8 mouse cellular contexts compared by ENCODE assay signal in genomic region chr16:21422645-21423545, GRCm38 (mm10). TPM values are rescaled to one million over a fixed set of nuclear protein-coding genes. Genes with fewer than 3 reads are reported as not detected.
DNase-seq lines count a peak whose midpoint lies in the region; ATAC-seq lines count a peak whose summit lies in the region.

Vps8 (plus strand) TSS chr16:21423118.

- H3K27me3 ChIP-seq in megakaryocyte, embryonic 14.5 days (replicated peaks): no peaks in the 10 kb centered on the region

- peak; percentile 99 for DNase-seq in ZHBTc4 (ENCODE audit: low read depth, low spot score)
- peak; percentile 80 to 90 for DNase-seq in gastrocnemius, adult 8-10 months (ENCODE audit: low spot score in 2 of 2)
- peak; percentile 60 for DNase-seq in hindlimb bud, embryonic 11.5 days (ENCODE audit: extremely low spot score, low read depth, low spot score)
- DNase-seq in left cerebral cortex, adult 8-10 months (ENCODE audit: low spot score in 2 of 2): peak; percentile 80 to 90
- peak; percentile 94 to 95 for DNase-seq in right cerebral cortex, postnatal 10 days (ENCODE audit: low spot score in 2 of 2)
- DNase-seq in urinary bladder, postnatal 25 days (ENCODE audit: low spot score): peak; percentile 91

- no peaks in the 10 kb centered on the region for H3K9me3 ChIP-seq in megakaryocyte, embryonic 14.5 days

- peak; percentile 95 for ATAC-seq in common myeloid progenitor, adult 5-6 weeks (replicated peaks; ENCODE audit: low read depth, poor library complexity, severe bottlenecking)

- peak within 1 kb of the TSS; percentile 98 for H3K4me3 ChIP-seq in megakaryocyte, embryonic 14.5 days (replicated peaks)

- H3K36me3 ChIP-seq in megakaryocyte, embryonic 14.5 days (replicated peaks; ENCODE audit: low read length): peaks cover 5% of the 10 kb centered on the region

- peaks cover 36% of the 10 kb centered on the region for H3K4me1 ChIP-seq in megakaryocyte, embryonic 14.5 days

RNA-seq across cellular contexts. Expression of gene Vps8, which starts in this region (rescaled TPM):
- 14.8 and 26.0 TPM in 2 replicates for total RNA-seq in common myeloid progenitor, adult 5-6 weeks (2017)
- 1 to 10 TPM; 7.1 to 8.4 (median 7.6) TPM for total RNA-seq in gastrocnemius, adult 8-10 months (2022)
- total RNA-seq in left cerebral cortex, adult 8-10 months (2022): 10 to 100 TPM; 47.3 to 77.1 (median 56.2) TPM
- polyA plus RNA-seq in megakaryocyte, embryonic 14.5 days (2012; ENCODE audit: insufficient read depth, low replicate concordance): 73.6 and 164 TPM in 2 replicates

Comparison
In these comparisons a context has a peak if more than half of its experiments do, and no peak if none do; other contexts are left out.
1. Peak in every context shown above with its lines: DNase-seq, ATAC-seq and H3K4me3 ChIP-seq.